Mouse (Mus musculus) lung, adult 2 months (tissue): ENCODE measurements at regions not wholly inside any gene's neighbourhood (a gene's known extent, or its start where the extent isn't known, plus 50 kb on each side); places are given as distances from the start of the nearest gene placed in this dataset.

Experiments
- DNase-seq: peaks from one replicate; pipeline ENCODE4 v3.0.0; 2022
- H3K4me1 ChIP-seq: fragments of 200-500 bp; 2 replicates; pipeline ENCODE4 v1.6.1; 2011; ENCODE audit warnings: low read length; ENCODE audit not compliant: control insufficient read depth, insufficient read depth
- H3K4me3 ChIP-seq: fragments of 200-500 bp; replicated peaks from 2 replicates; pipeline ENCODE3; 2011; ENCODE audit warnings: low read depth, mild to moderate bottlenecking, control low read depth, low read length; ENCODE audit errors: extremely low read depth
- CTCF ChIP-seq: fragments of 200-500 bp; IDR thresholded peaks from 2 replicates; pipeline ENCODE4 v1.5.1; 2011; ENCODE audit warnings: mild to moderate bottlenecking, low read length, control low read depth; ENCODE audit not compliant: insufficient read depth
- POLR2A ChIP-seq: fragments of 200-500 bp; IDR thresholded peaks from 2 replicates; pipeline ENCODE4 v1.6.1; 2011; ENCODE audit warnings: low read depth, mild to moderate bottlenecking, control low read depth, low read length, borderline replicate concordance; ENCODE audit errors: extremely low read depth
- WGBS: fragments of 180-500 bp; shearing (Covaris S2); methylation state at CpG from one replicate; pipeline ENCODE4 v1.1.7; 2018; 5-methylcytosine and 5-hydroxymethylcytosine counted together

- H3K4me3 ChIP-seq, result no peak overlapping the region
- no peak for TF ChIP-seq CTCF
- no peak for TF ChIP-seq POLR2A
- DNase-seq, result no peak
- H3K4me1 ChIP-seq, result no peaks in the 10 kb centered on the region
Observed at GRCm38 (mm10) chr11:24470469-24470868, 392.6 kb downstream of the Bcl11a start.

DNA sequence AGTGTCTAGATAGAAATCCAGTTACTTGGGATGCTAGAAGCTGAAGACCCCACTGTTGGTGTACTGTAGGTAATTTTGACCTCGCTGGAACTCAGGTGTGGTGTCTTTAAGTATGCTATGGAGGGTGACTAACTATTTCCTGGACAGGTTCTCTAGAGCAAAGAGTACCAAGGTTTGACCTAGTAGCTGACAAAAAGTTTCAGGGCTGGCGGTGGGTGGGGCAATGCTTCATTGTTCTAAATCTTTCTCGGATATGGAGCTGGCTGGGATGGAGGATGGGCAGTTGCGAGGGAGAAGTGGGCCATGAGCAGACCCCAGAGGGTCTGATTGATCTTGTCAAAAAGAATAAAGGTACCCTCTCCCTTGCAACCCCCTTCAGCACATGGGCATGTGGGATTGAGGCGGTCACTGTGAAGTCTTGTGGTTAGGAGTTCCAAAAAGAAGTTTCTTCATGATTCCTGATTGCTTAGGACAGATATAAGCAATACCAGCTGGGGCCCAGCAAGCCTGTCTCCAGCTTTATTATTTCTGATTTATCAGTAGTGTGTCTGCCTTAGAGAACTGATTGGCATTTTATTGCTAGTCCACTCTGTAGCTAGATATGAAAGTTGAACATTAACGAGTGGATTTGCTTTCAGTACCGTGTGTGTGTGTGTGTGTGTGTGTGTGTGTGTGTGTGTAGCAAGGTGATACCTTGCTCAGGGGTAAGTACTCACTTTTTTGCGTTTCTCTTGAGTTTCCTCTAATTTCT, 394.9 kb downstream of the Bcl11a start:
- DNase-seq, result no peak
- 79% methylated on average over 8 of the region's 8 CpGs for WGBS
- H3K4me1 ChIP-seq, result no peaks in the 10 kb centered on the region
- no peak overlapping the region for H3K4me3 ChIP-seq
- no peak for TF ChIP-seq CTCF
- TF ChIP-seq POLR2A, result no peak

DNA sequence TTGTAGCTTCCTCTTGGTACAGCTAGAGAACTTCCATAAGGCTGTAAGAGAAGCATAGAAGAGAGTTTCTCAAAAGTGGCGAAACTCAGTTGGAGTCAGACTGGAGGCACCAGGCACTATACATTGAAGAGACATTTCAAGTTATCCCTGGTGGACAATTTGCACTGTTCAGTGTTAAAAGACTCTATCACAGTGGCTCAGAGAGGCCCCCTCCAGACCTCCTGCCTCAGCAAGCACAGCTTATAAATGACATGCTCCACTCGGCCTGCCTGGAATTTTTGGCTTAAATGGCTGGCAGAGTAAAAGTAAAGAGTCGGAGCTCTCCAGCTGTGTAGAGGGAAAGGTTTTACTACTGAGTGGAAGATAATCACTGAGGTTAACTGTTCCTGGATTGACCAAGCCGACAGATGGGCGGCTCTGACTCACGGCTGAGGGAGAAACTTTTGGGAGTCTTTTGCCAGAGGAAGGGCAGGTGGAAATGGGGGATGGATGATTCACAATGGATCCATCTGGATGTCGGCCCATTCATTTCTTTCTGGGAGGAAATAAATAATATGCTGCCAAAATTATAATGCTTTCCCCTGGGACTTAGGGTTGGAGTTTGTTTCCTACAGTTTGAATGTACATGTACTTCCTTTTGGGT, 395.6 kb downstream of the Bcl11a start:
- TF ChIP-seq POLR2A (no peak), CTCF (no peak)
- no peaks in the 10 kb centered on the region for H3K4me1 ChIP-seq
- no peak overlapping the region for H3K4me3 ChIP-seq
- DNase-seq, result no peak
- 53% methylated on average over 7 of the region's 7 CpGs for WGBS

GRCm38 (mm10) chr11:24502722-24503424, 425.0 kb downstream of the Bcl11a start:
- H3K4me3 ChIP-seq, result no peak overlapping the region
- TF ChIP-seq POLR2A, result no peak
- no peak for TF ChIP-seq CTCF
- H3K4me1 ChIP-seq, result no peaks in the 10 kb centered on the region
- no peak for DNase-seq
- WGBS, result 43% methylated on average over 11 of the region's 11 CpGs

DNA sequence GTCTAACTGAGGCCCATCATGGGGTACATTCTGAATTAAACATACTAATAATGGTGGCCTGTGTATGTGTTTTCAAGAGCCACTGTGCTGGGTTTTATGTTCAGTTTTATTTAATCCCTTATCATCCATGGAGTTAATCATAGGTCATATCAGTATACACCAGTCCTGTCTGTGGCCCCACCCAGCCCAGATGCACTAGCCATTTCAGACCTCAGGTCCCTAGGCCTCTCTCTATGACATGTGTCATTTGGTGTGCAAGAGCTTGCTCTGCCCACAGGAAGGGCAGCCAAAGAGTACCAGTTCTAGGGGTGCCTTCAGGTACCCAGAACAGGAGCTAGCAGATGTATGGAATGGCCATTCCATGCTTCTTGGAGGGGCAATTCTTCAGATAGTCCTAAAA, 437.7 kb downstream of the Bcl11a start:
- no peak overlapping the region for H3K4me3 ChIP-seq
- no peak for DNase-seq
- TF ChIP-seq CTCF, result no peak
- no peak for TF ChIP-seq POLR2A
- H3K4me1 ChIP-seq, result no peaks in the 10 kb centered on the region

DNA sequence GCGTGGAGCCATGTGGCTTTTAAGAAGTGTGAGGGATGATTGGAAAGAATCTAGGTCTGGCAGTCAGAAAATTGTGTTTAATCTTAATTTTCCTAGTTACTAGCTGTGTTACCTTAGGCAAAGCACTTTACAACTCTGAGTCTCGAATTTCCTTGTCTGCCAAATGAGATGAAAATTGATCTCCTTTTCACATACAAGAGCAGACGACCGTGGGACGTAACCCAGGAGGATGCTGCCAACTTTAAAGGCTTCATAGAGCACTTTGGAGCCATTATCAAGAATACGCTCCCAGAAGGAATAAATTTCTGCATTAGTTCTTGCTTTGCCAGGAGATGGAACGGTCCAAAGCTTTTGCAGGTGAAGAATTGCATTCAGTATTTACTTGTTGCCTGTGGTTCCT, 457.6 kb downstream of the Bcl11a start:
- Histone ChIP-seq H3K4me1 (no peaks in the 10 kb centered on the region), H3K4me3 (no peak overlapping the region)
- DNase-seq, result no peak
- TF ChIP-seq POLR2A (no peak), CTCF (no peak)
- WGBS, result 73% methylated on average over 7 of the region's 7 CpGs

DNA sequence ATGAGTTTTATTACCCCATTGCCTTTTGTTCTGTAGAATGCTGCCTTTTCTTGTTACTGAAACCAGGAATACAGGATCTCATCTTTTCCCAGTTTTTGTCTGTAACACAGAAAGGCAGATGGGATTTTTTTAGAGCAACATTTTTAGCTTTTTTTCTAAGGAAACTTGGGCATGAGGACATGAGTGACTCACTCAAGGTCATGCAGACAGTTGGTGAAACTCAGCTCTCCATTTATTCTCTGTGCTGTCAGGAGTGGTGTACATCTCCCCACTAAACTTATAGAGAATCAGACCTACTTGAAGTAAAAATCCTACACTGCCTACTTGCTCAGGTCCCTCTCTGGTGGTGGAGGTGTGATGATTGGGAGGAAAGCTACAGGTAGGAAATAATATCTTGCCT, 459.9 kb downstream of the Bcl11a start:
- Histone ChIP-seq H3K4me1 (no peaks in the 10 kb centered on the region), H3K4me3 (no peak overlapping the region)
- TF ChIP-seq CTCF (no peak), POLR2A (no peak)
- DNase-seq, result no peak

DNA sequence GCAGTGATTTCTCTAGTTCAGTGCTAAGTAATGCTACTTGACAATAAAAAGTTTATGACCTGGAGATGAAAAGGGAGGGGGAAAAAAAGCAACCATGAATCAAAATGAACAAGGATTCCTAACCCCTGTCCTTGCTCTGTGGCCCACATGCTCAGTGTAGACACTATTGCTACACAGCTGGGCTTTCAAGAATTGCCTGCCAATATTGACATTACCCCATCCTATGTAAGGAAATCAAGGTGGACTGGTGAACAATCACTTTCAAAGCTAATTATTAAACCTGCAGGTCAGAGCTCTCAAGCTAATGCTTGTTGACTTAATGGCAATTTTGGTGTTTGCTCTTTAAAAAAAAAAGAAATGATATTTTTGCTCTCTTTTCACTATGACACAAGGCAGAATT, 491.8 kb downstream of the Bcl11a start:
- Histone ChIP-seq H3K4me3 (no peak overlapping the region), H3K4me1 (no peaks in the 10 kb centered on the region)
- no peak for TF ChIP-seq POLR2A
- no peak for TF ChIP-seq CTCF
- no peak for DNase-seq

DNA sequence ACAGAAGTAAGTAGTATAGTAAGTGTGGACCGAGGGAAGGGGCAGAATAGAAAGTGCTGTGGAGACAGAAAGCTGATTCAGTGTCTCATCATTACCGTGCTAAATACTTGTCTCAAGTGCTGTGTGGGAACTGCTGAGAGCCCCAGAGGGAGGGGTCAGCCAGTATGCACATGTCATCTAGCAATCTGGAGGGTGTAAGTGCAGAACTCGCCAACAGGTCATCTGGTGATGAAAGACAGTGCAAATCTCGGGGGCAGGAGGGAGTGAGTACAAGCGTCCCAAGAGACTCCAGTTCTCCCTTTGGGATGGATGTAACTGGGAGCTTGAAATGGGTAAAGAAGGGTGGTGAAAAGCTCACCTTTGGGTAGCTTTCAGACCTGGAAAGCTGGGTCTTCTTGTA, 535.7 kb downstream of the Bcl11a start:
- H3K4me1 ChIP-seq, result no peaks in the 10 kb centered on the region
- WGBS, result 39% methylated on average over 5 of the region's 5 CpGs
- DNase-seq, result no peak
- H3K4me3 ChIP-seq, result no peak overlapping the region
- TF ChIP-seq POLR2A (no peak), CTCF (no peak)

DNA sequence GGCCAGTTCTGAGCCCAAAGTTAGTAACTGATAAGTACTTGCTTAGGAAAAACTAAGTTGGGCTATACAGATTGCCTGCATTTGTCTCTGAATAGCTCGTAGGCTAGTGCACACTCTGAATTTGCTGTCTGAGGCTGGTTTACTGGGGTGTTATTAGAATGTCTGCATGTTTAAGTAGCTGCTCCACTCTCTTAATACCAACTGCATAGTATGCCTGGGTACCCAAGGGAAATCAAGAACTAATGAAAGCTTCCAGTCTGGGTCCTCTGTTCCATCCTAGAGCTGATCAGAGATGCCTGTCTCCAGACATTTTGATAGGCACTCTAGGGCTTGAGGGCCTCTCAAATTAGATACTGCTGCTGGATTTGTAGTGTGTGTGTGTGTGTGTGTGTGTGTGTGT, 537.6 kb downstream of the Bcl11a start:
- no peak overlapping the region for H3K4me3 ChIP-seq
- no peak for DNase-seq
- WGBS, result 85% methylated on average over 1 of the region's 1 CpGs
- TF ChIP-seq CTCF, result no peak
- TF ChIP-seq POLR2A, result no peak
- no peaks in the 10 kb centered on the region for H3K4me1 ChIP-seq

DNA sequence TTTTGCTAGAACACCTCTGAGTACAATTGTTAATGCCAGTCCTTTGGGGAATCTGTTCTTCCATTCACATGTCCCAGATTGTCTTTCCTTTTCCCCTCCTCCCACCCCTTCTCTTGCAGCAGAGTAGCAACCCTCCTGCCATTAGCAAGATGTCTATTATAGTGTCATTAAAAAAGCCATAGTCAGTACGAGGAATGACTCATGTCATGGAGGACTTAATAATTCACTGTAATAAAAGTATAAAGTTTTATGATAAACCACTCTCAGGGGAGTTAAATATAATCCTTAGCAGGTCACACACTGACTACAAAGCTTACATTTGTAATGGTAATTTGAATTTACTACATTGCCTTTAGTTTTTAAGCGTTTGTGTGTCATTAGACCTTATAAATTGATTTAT, 540.7 kb downstream of the Bcl11a start:
- 56% methylated on average over 2 of the region's 2 CpGs for WGBS
- DNase-seq, result no peak
- no peak for TF ChIP-seq POLR2A
- no peak for TF ChIP-seq CTCF
- H3K4me1 ChIP-seq, result no peaks in the 10 kb centered on the region
- H3K4me3 ChIP-seq, result no peak overlapping the region
